Mouse (Mus musculus) Patski (cell line): ENCODE results near the gene Olfr959. TPM values are rescaled to one million over a fixed set of nuclear protein-coding genes. Genes with fewer than 3 reads are reported as not detected.

Experiments used
- ATAC-seq: fragments of 100-300 bp; one replicate; pipeline ENCODE4 v1.8.0; 2021
- CTCF ChIA-PET: fragments of 350-600 bp; sonication (Branson Sonifier 250); formaldehyde crosslinking; loops from one replicate; lab custom pipeline; 2022; ENCODE audit warnings: inconsistent platforms; lab: Charles Lee
- POLR2A ChIA-PET: fragments of 350-600 bp; sonication (Branson Sonifier 250); formaldehyde crosslinking; loops from one replicate; lab custom pipeline; 2022; ENCODE audit warnings: antibody characterized with exemption, inconsistent platforms; lab: Charles Lee
- DNase-seq: peaks from one replicate; pipeline ENCODE4 v3.0.0-alpha.2; 2011; ENCODE audit warnings: low read depth, low spot score
- H3K27me3 ChIP-seq: fragments of 371-371 bp; one replicate; pipeline ENCODE4 v1.5.1; 2021
- CTCF ChIP-seq: fragments of 100-300 bp; IDR thresholded peaks from one replicate; pipeline ENCODE4 v1.5.1; 2021
- in situ Hi-C: fragments of 300-500 bp; cut with MboI; formaldehyde crosslinking; loops from 3 replicates; pipeline ENCODE4 v1.11.1; 2018; ENCODE audit warnings: low pct_unique_long_range_greater_than_20kb, mixed read lengths
- polyA plus RNA-seq: library from polyadenylated mRNA; unstranded; gene quantifications from one replicate; pipeline ENCODE4 v1.2.3, GENCODE M21; 2021

Gene Olfr959
- polyA plus RNA-seq, result not detected

GRCm38 (mm10) chr9:39575469-39575868 lies at the start of gene Olfr959:
Olfr959 (minus strand) TSS chr9:39575569.
- no peak for TF ChIP-seq CTCF
- no peak for ATAC-seq
- peaks cover 5% of the 10 kb centered on the region for H3K27me3 ChIP-seq
- in situ Hi-C loops, result no loop called here
- CTCF ChIA-PET, result no interaction called here
- no peak for DNase-seq
- POLR2A ChIA-PET, result no interaction called here

- no peaks in the 10 kb centered on the region for H3K27me3 ChIP-seq
- ATAC-seq (no peak), DNase-seq (no peak)
- in situ Hi-C loops, result no loop called here
- POLR2A ChIA-PET, result no interaction called here
- CTCF ChIA-PET, result no interaction called here
- no peak for TF ChIP-seq CTCF
Observed at GRCm38 (mm10) chr9:39624711-39625110, 49.3 kb upstream of the Olfr959 start.

- POLR2A ChIA-PET, result no interaction called here
- no peak for DNase-seq
- CTCF ChIA-PET, result no interaction called here
- ATAC-seq, result no peak
- TF ChIP-seq CTCF, result no peak
- in situ Hi-C loops, result no loop called here
- H3K27me3 ChIP-seq, result no peaks in the 10 kb centered on the region
Observed at GRCm38 (mm10) chr9:39623783-39624182, 48.4 kb upstream of the Olfr959 start.

GRCm38 (mm10) chr9:39621073-39621472 lies 45.7 kb upstream of the Olfr959 start, which contains the start of gene Olfr960:
Olfr960 (plus strand) TSS chr9:39621373.
- ChIA-PET POLR2A (no interaction called here), CTCF (no interaction called here)
- ATAC-seq (no peak), DNase-seq (no peak)
- TF ChIP-seq CTCF, result no peak
- in situ Hi-C loops, result no loop called here
- H3K27me3 ChIP-seq, result no peaks in the 10 kb centered on the region

GRCm38 (mm10) chr9:39611953-39612352 lies 36.6 kb upstream of the Olfr959 start:
- TF ChIP-seq CTCF, result peak; percentile 27
- in situ Hi-C loops, result no loop called here
- CTCF ChIA-PET, result no interaction called here

GRCm38 (mm10) chr9:39610355-39610754 lies 35.0 kb upstream of the Olfr959 start, which contains the start of gene Olfr148:
Olfr148 (plus strand) TSS chr9:39610655.
- CTCF ChIA-PET, result no interaction called here
- in situ Hi-C loops, result no loop called here
- H3K27me3 ChIP-seq, result peaks cover 3% of the 10 kb centered on the region
- DNase-seq, result no peak
- no peak for ATAC-seq
- POLR2A ChIA-PET, result no interaction called here
- no peak for TF ChIP-seq CTCF

More at GRCm38 (mm10) chr9:39611953-39612352, 36.6 kb upstream of the Olfr959 start:
- DNase-seq (no peak), ATAC-seq (no peak)
- H3K27me3 ChIP-seq, result no peaks in the 10 kb centered on the region
- POLR2A ChIA-PET, result no interaction called here

- in situ Hi-C loops, result no loop called here
- DNase-seq (no peak), ATAC-seq (no peak)
- POLR2A ChIA-PET, result no interaction called here
- H3K27me3 ChIP-seq, result peaks cover 9% of the 10 kb centered on the region
- no peak for TF ChIP-seq CTCF
- CTCF ChIA-PET, result no interaction called here
Observed at GRCm38 (mm10) chr9:39608497-39608896, 33.1 kb upstream of the Olfr959 start.

GRCm38 (mm10) chr9:39603999-39604453 lies 28.7 kb upstream of the Olfr959 start, which contains the start of gene AW551984:
AW551984 (minus strand) TSS chr9:39604403.
- ATAC-seq (no peak), DNase-seq (no peak)
- peaks cover 12% of the 10 kb centered on the region for H3K27me3 ChIP-seq
- in situ Hi-C loops, result no loop called here
- ChIA-PET POLR2A (interaction anchor here (0.6 kb wide), 1 partner anchor 678 kb away, joined by 4 read pairs; no protein-coding TSS in a partner anchor), CTCF (no interaction called here)
- no peak for TF ChIP-seq CTCF

GRCm38 (mm10) chr9:39603333-39603845 lies 28.0 kb upstream of the Olfr959 start:
- in situ Hi-C loops, result no loop called here
- POLR2A ChIA-PET, result interaction anchor here (0.6 kb wide), 1 partner anchor 679 kb away, joined by 4 read pairs; no protein-coding TSS in a partner anchor
- CTCF ChIA-PET, result no interaction called here

GRCm38 (mm10) chr9:39602536-39603332 lies 27.4 kb upstream of the Olfr959 start:
- no peak for ATAC-seq
- H3K27me3 ChIP-seq, result peaks cover 12% of the 10 kb centered on the region
- TF ChIP-seq CTCF, result no peak
- in situ Hi-C loops, result no loop called here
- ChIA-PET POLR2A (interaction anchor here (0.6 kb wide), 1 partner anchor 15 kb away, joined by 8 read pairs; no protein-coding TSS in a partner anchor), CTCF (no interaction called here)
- no peak for DNase-seq

More at GRCm38 (mm10) chr9:39603333-39603845, 28.0 kb upstream of the Olfr959 start:
- no peak for TF ChIP-seq CTCF
- DNase-seq, result no peak
- no peak for ATAC-seq
- peaks cover 12% of the 10 kb centered on the region for H3K27me3 ChIP-seq

GRCm38 (mm10) chr9:39577050-39577449 lies 1.7 kb upstream of the Olfr959 start:
- ATAC-seq (no peak), DNase-seq (no peak)
- ChIA-PET POLR2A (interaction anchor here (0.6 kb wide), 1 partner anchor 20 kb away, joined by 4 read pairs; no protein-coding TSS in a partner anchor), CTCF (no interaction called here)
- in situ Hi-C loops, result no loop called here
- TF ChIP-seq CTCF, result no peak
- H3K27me3 ChIP-seq, result peaks cover 5% of the 10 kb centered on the region
